Mouse (Mus musculus): ENCODE measurements around the gene Rps15a. TPM values are rescaled to one million over a fixed set of nuclear protein-coding genes. Genes with fewer than 3 reads are reported as not detected.

Rps15a gene
- polyA plus RNA-seq, 1 experiment from 2014 or later = 566 TPM

- H3K4me1 ChIP-seq (ENCODE audit: control insufficient read depth in 2 of 2, insufficient read depth in 2 of 2, low read length in 2 of 2) = peaks cover 0 to 45% of the 10 kb centered on the region in 2 experiments
- no peak for ATAC-seq (ENCODE audit: insufficient number of reproducible peaks, insufficient read depth, low FRiP score, low read depth)
- H3K9me3 ChIP-seq (ENCODE audit: control insufficient read depth, low read length) = no peaks in the 10 kb centered on the region
- no peak overlapping the region for H3K27ac ChIP-seq (replicated peaks in 1 of 2; ENCODE audit: control insufficient read depth in 1 of 2, insufficient read depth in 1 of 2, low read depth in 2 of 2, low read length in 2 of 2)
- H3K4me3 ChIP-seq (ENCODE audit: control insufficient read depth in 1 of 2, insufficient read depth in 1 of 2, low read depth in 1 of 2, low read length in 2 of 2) = peak overlapping the region; percentile 13 to 94; a peak in 3 of 4 replicates
- peak overlapping the region; percentile 97 for H3K4me2 ChIP-seq (ENCODE audit: low read length)
- WGBS = 63% methylated on average over 5 of the region's 5 CpGs
- H3K27me3 ChIP-seq (ENCODE audit: control insufficient read depth, insufficient read depth, low read length) = no peaks in the 10 kb centered on the region
- peak overlapping the region; percentile 100 for H3K9ac ChIP-seq (ENCODE audit: low read length)
- peaks cover 69% of the 10 kb centered on the region for H3K36me3 ChIP-seq (ENCODE audit: control insufficient read depth, insufficient read depth, low read length)
Measured at GRCm38 (mm10) chr7:118113541-118114297, 2.3 kb downstream of the Rps15a start.

GRCm38 (mm10) chr7:118111128-118111527, 4.9 kb downstream of the Rps15a start:
- Histone ChIP-seq H3K4me2 (ENCODE audit: low read length) (peak overlapping the region; percentile 97), H3K27ac (replicated peaks in 1 of 2; ENCODE audit: control insufficient read depth in 1 of 2, insufficient read depth in 1 of 2, low read depth in 2 of 2, low read length in 2 of 2) (no peak overlapping the region), H3K36me3 (ENCODE audit: control insufficient read depth, insufficient read depth, low read length) (peaks cover 87% of the 10 kb centered on the region), H3K9ac (ENCODE audit: low read length) (0 out of 2 replicates have a peak overlapping the region, but pooled peaks have one; percentile 25), H3K4me1 (ENCODE audit: control insufficient read depth in 2 of 2, insufficient read depth in 2 of 2, low read length in 2 of 2) (peaks cover 0 to 45% of the 10 kb centered on the region in 2 experiments), H3K4me3 (ENCODE audit: control insufficient read depth in 1 of 2, insufficient read depth in 1 of 2, low read depth in 1 of 2, low read length in 2 of 2) (0 out of 4 replicates have a peak overlapping the region, but pooled peaks of 1 of the 2 experiments have one; percentile 2), H3K27me3 (ENCODE audit: control insufficient read depth, insufficient read depth, low read length) (no peaks in the 10 kb centered on the region), H3K9me3 (ENCODE audit: control insufficient read depth, low read length) (no peaks in the 10 kb centered on the region)
- ATAC-seq (ENCODE audit: insufficient number of reproducible peaks, insufficient read depth, low FRiP score, low read depth) = no peak
- WGBS = 79% methylated on average over 3 of the region's 3 CpGs

- no peak overlapping the region for H3K4me3 ChIP-seq (ENCODE audit: control insufficient read depth in 1 of 2, insufficient read depth in 1 of 2, low read depth in 1 of 2, low read length in 2 of 2)
- H3K36me3 ChIP-seq (ENCODE audit: control insufficient read depth, insufficient read depth, low read length) = peaks cover 86% of the 10 kb centered on the region
- no peaks in the 10 kb centered on the region for H3K27me3 ChIP-seq (ENCODE audit: control insufficient read depth, insufficient read depth, low read length)
- 80% methylated on average over 1 of the region's 1 CpGs for WGBS
- no peak for ATAC-seq (ENCODE audit: insufficient number of reproducible peaks, insufficient read depth, low FRiP score, low read depth)
- H3K9me3 ChIP-seq (ENCODE audit: control insufficient read depth, low read length) = no peaks in the 10 kb centered on the region
- H3K9ac ChIP-seq (ENCODE audit: low read length) = no peak overlapping the region
- no peak overlapping the region for H3K27ac ChIP-seq (replicated peaks in 1 of 2; ENCODE audit: control insufficient read depth in 1 of 2, insufficient read depth in 1 of 2, low read depth in 2 of 2, low read length in 2 of 2)
- H3K4me2 ChIP-seq (ENCODE audit: low read length) = no peak overlapping the region
- H3K4me1 ChIP-seq (ENCODE audit: control insufficient read depth in 2 of 2, insufficient read depth in 2 of 2, low read length in 2 of 2) = peaks cover 0 to 21% of the 10 kb centered on the region in 2 experiments
Measured at GRCm38 (mm10) chr7:118107671-118108070, 8.3 kb downstream of the Rps15a start.

GRCm38 (mm10) chr7:118104458-118105052, 11.4 kb downstream of the Rps15a start:
- no peak overlapping the region for H3K4me3 ChIP-seq (ENCODE audit: control insufficient read depth in 1 of 2, insufficient read depth in 1 of 2, low read depth in 1 of 2, low read length in 2 of 2)
- WGBS = 57% methylated on average over 5 of the region's 5 CpGs
- H3K27me3 ChIP-seq (ENCODE audit: control insufficient read depth, insufficient read depth, low read length) = no peaks in the 10 kb centered on the region
- peaks cover 0 to under 1% of the 10 kb centered on the region in 2 experiments; a peak in 1 of 4 replicates for H3K4me1 ChIP-seq (ENCODE audit: control insufficient read depth in 2 of 2, insufficient read depth in 2 of 2, low read length in 2 of 2)
- ATAC-seq (ENCODE audit: insufficient number of reproducible peaks, insufficient read depth, low FRiP score, low read depth) = no peak
- H3K27ac ChIP-seq (replicated peaks in 1 of 2; ENCODE audit: control insufficient read depth in 1 of 2, insufficient read depth in 1 of 2, low read depth in 2 of 2, low read length in 2 of 2) = no peak overlapping the region
- H3K36me3 ChIP-seq (ENCODE audit: control insufficient read depth, insufficient read depth, low read length) = peaks cover 55% of the 10 kb centered on the region
- H3K9ac ChIP-seq (ENCODE audit: low read length) = no peak overlapping the region
- no peaks in the 10 kb centered on the region for H3K9me3 ChIP-seq (ENCODE audit: control insufficient read depth, low read length)
- no peak overlapping the region for H3K4me2 ChIP-seq (ENCODE audit: low read length)

- no peak for ATAC-seq (ENCODE audit: insufficient number of reproducible peaks, insufficient read depth, low FRiP score, low read depth)
Measured at GRCm38 (mm10) chr7:118103462-118104379, 12.3 kb downstream of the Rps15a start.

GRCm38 (mm10) chr7:118102678-118103461, 13.1 kb downstream of the Rps15a start:
- Histone ChIP-seq H3K27ac (replicated peaks in 1 of 2; ENCODE audit: control insufficient read depth in 1 of 2, insufficient read depth in 1 of 2, low read depth in 2 of 2, low read length in 2 of 2) (no peak overlapping the region), H3K4me1 (ENCODE audit: control insufficient read depth in 2 of 2, insufficient read depth in 2 of 2, low read length in 2 of 2) (peaks cover 2 to 3% of the 10 kb centered on the region in 2 experiments; a peak in 1 of 4 replicates), H3K9ac (ENCODE audit: low read length) (no peak overlapping the region), H3K9me3 (ENCODE audit: control insufficient read depth, low read length) (no peaks in the 10 kb centered on the region), H3K36me3 (ENCODE audit: control insufficient read depth, insufficient read depth, low read length) (peaks cover 38% of the 10 kb centered on the region), H3K4me3 (ENCODE audit: control insufficient read depth in 1 of 2, insufficient read depth in 1 of 2, low read depth in 1 of 2, low read length in 2 of 2) (no peak overlapping the region), H3K4me2 (ENCODE audit: low read length) (no peak overlapping the region), H3K27me3 (ENCODE audit: control insufficient read depth, insufficient read depth, low read length) (no peaks in the 10 kb centered on the region)
- WGBS = 39% methylated on average over 4 of the region's 4 CpGs
- ATAC-seq (ENCODE audit: insufficient number of reproducible peaks, insufficient read depth, low FRiP score, low read depth) = no peak

More at GRCm38 (mm10) chr7:118103462-118104379, 12.3 kb downstream of the Rps15a start:
- Histone ChIP-seq H3K9ac (ENCODE audit: low read length) (no peak overlapping the region), H3K36me3 (ENCODE audit: control insufficient read depth, insufficient read depth, low read length) (peaks cover 47% of the 10 kb centered on the region), H3K27ac (replicated peaks in 1 of 2; ENCODE audit: control insufficient read depth in 1 of 2, insufficient read depth in 1 of 2, low read depth in 2 of 2, low read length in 2 of 2) (no peak overlapping the region), H3K9me3 (ENCODE audit: control insufficient read depth, low read length) (no peaks in the 10 kb centered on the region), H3K4me1 (ENCODE audit: control insufficient read depth in 2 of 2, insufficient read depth in 2 of 2, low read length in 2 of 2) (peaks cover 2 to 3% of the 10 kb centered on the region in 2 experiments; a peak in 1 of 4 replicates), H3K4me2 (ENCODE audit: low read length) (no peak overlapping the region), H3K4me3 (ENCODE audit: control insufficient read depth in 1 of 2, insufficient read depth in 1 of 2, low read depth in 1 of 2, low read length in 2 of 2) (no peak overlapping the region), H3K27me3 (ENCODE audit: control insufficient read depth, insufficient read depth, low read length) (no peaks in the 10 kb centered on the region)
- 40% methylated on average over 5 of the region's 5 CpGs for WGBS

Measured in heart, embryonic 14.5 days (tissue).